Mouse (Mus musculus): ENCODE data around the gene Ccdc34. TPM values are rescaled to one million over a fixed set of nuclear protein-coding genes. Genes with fewer than 3 reads are reported as not detected.

Gene Ccdc34
- polyA plus RNA-seq, 1 experiment from 2014 or later = 61.4 TPM

- WGBS = 43% methylated on average over 1 of the region's 1 CpGs
- no peak overlapping the region for H3K4me2 ChIP-seq
- H3K27me3 ChIP-seq = no peaks in the 10 kb centered on the region
- H3K36me3 ChIP-seq = no peaks in the 10 kb centered on the region; the same call in 1 of the 2 replicates
- H3K9ac ChIP-seq (replicated peaks) = no peak overlapping the region
- ATAC-seq (ENCODE audit: insufficient number of reproducible peaks, insufficient read depth, low FRiP score, low TSS enrichment, low read depth) = no peak
- peaks cover 56% of the 10 kb centered on the region for H3K4me1 ChIP-seq (replicated peaks)
- H3K27ac ChIP-seq = peak overlapping the region; percentile 69; the same call in 1 of the 2 replicates
- H3K4me3 ChIP-seq (replicated peaks) = no peak overlapping the region
- no peaks in the 10 kb centered on the region for H3K9me3 ChIP-seq
Measured at GRCm38 (mm10) chr2:109984930-109985329, 32.7 kb upstream of the Ccdc34 start.

GRCm38 (mm10) chr2:109985560-109985959, 32.1 kb upstream of the Ccdc34 start:
- H3K9ac ChIP-seq (replicated peaks) = no peak overlapping the region
- no peaks in the 10 kb centered on the region for H3K9me3 ChIP-seq
- no peak overlapping the region for H3K4me3 ChIP-seq (replicated peaks)
- no peak for ATAC-seq (ENCODE audit: insufficient number of reproducible peaks, insufficient read depth, low FRiP score, low TSS enrichment, low read depth)
- no peaks in the 10 kb centered on the region for H3K27me3 ChIP-seq
- peaks cover 62% of the 10 kb centered on the region for H3K4me1 ChIP-seq (replicated peaks)
- no peaks in the 10 kb centered on the region; the same call in 1 of the 2 replicates for H3K36me3 ChIP-seq
- 52% methylated on average over 9 of the region's 9 CpGs for WGBS
- H3K27ac ChIP-seq = peak overlapping the region; percentile 69
- H3K4me2 ChIP-seq = no peak overlapping the region

- no peak overlapping the region for H3K9ac ChIP-seq (replicated peaks)
- no peaks in the 10 kb centered on the region for H3K27me3 ChIP-seq
- H3K4me3 ChIP-seq (replicated peaks) = no peak overlapping the region
- WGBS = 53% methylated on average over 11 of the region's 11 CpGs
- peaks cover 68% of the 10 kb centered on the region for H3K4me1 ChIP-seq (replicated peaks)
- ATAC-seq (ENCODE audit: insufficient number of reproducible peaks, insufficient read depth, low FRiP score, low TSS enrichment, low read depth) = no peak
- H3K9me3 ChIP-seq = no peaks in the 10 kb centered on the region
- peak overlapping the region; percentile 69; the same call in 1 of the 2 replicates for H3K27ac ChIP-seq
- no peaks in the 10 kb centered on the region; the same call in 1 of the 2 replicates for H3K36me3 ChIP-seq
- no peak overlapping the region for H3K4me2 ChIP-seq
Measured at GRCm38 (mm10) chr2:109986036-109986785, 31.4 kb upstream of the Ccdc34 start.

- peaks cover 70% of the 10 kb centered on the region for H3K4me1 ChIP-seq (replicated peaks)
- ATAC-seq (ENCODE audit: insufficient number of reproducible peaks, insufficient read depth, low FRiP score, low TSS enrichment, low read depth) = no peak
- 55% methylated on average over 5 of the region's 5 CpGs for WGBS
- H3K27ac ChIP-seq = no peak overlapping the region
- H3K36me3 ChIP-seq = no peaks in the 10 kb centered on the region
- H3K4me2 ChIP-seq = no peak overlapping the region
- H3K4me3 ChIP-seq (replicated peaks) = no peak overlapping the region
- no peaks in the 10 kb centered on the region for H3K9me3 ChIP-seq
- no peaks in the 10 kb centered on the region for H3K27me3 ChIP-seq
- no peak overlapping the region for H3K9ac ChIP-seq (replicated peaks)
Measured at GRCm38 (mm10) chr2:109987946-109988345, 29.7 kb upstream of the Ccdc34 start.

- ATAC-seq (ENCODE audit: insufficient number of reproducible peaks, insufficient read depth, low FRiP score, low TSS enrichment, low read depth) = no peak
- Histone ChIP-seq H3K4me2 (no peak overlapping the region), H3K9me3 (no peaks in the 10 kb centered on the region), H3K36me3 (no peaks in the 10 kb centered on the region), H3K9ac (replicated peaks) (no peak overlapping the region), H3K4me3 (replicated peaks) (no peak overlapping the region), H3K27me3 (no peaks in the 10 kb centered on the region), H3K27ac (peak overlapping the region; percentile 72), H3K4me1 (replicated peaks) (peaks cover 70% of the 10 kb centered on the region)
- 0% methylated on average over 3 of the region's 3 CpGs for WGBS
Measured at GRCm38 (mm10) chr2:109989196-109989595, 28.4 kb upstream of the Ccdc34 start.

DNA sequence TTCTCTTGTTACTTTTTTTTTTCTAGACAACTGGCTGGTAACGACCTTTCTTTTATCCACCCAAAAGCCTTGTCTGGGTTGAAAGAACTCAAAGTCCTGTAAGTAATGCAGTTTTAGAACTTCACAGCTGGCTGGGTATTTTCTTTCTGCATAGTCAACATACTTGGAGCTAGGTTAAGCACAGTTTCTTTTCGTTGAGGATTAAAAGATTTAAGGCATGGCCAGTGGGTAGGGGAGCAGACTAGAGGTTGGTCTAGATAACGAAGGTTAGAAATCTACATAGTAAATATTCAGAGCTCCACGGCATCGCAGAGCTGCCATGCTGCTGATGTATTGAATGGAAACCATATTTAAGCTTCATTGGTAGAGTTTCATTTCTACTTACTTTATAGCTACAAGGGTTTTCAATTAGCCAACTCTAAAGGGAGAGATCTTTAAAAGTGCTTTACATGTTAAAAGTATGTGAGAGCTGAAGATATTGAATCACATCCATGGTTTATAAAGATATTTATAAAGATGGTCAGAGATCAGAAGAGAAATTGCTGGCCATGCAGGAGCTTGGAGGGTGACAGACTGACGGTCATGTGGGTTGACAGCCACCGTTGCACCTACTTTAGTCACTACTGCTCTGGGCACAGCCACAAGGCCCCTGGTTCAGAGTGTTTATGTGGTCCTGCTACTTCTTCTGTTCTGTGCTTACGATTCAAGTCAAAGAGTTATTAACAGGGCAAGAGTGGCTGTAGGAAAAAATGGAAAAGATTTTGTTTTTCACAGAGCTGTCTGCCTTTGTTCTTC, 27.7 kb upstream of the Ccdc34 start:
- Histone ChIP-seq H3K4me3 (replicated peaks) (no peak overlapping the region), H3K36me3 (no peaks in the 10 kb centered on the region), H3K27me3 (no peaks in the 10 kb centered on the region), H3K4me1 (replicated peaks) (peaks cover 67% of the 10 kb centered on the region), H3K9ac (replicated peaks) (no peak overlapping the region), H3K4me2 (no peak overlapping the region), H3K27ac (peak overlapping the region; percentile 66), H3K9me3 (no peaks in the 10 kb centered on the region)
- 35% methylated on average over 8 of the region's 8 CpGs for WGBS
- no peak for ATAC-seq (ENCODE audit: insufficient number of reproducible peaks, insufficient read depth, low FRiP score, low TSS enrichment, low read depth)

GRCm38 (mm10) chr2:109991754-109992153, 25.9 kb upstream of the Ccdc34 start:
- no peak overlapping the region for H3K9ac ChIP-seq (replicated peaks)
- H3K27me3 ChIP-seq = no peaks in the 10 kb centered on the region
- no peak overlapping the region for H3K4me3 ChIP-seq (replicated peaks)
- H3K36me3 ChIP-seq = no peaks in the 10 kb centered on the region
- H3K4me1 ChIP-seq (replicated peaks) = peaks cover 67% of the 10 kb centered on the region
- no peak overlapping the region for H3K4me2 ChIP-seq
- H3K27ac ChIP-seq = no peak overlapping the region
- ATAC-seq (ENCODE audit: insufficient number of reproducible peaks, insufficient read depth, low FRiP score, low TSS enrichment, low read depth) = no peak
- 50% methylated on average over 1 of the region's 1 CpGs for WGBS
- no peaks in the 10 kb centered on the region for H3K9me3 ChIP-seq

DNA sequence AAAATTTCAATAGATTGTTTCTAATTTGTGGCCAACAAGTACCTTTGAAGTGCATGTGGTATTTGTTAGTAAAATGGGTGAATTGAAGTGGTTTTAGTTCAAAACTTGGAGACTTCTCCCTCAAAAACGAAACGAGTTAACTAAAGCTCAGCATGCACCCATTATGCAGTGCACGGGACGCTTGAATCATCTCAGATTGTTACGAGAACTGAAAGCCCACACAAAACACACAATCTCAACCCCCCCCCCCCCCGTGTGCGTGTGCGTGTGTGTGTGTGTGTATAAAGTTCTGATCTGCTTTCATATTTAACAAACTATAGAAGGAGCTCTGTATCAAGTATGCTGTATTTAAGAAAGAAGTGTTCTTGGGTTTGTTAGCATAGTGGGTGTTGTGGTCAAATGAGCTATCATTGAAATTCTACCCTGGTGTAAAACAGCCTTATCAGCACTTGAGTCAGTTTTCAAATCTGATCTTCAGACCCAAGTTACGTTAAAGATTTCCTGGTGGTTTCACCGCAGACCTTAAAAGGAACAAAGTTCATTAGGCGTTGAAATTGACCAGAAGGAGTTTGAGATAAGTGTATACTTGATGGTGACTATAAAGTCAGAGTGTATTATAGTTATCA, 25.1 kb upstream of the Ccdc34 start:
- H3K9ac ChIP-seq (replicated peaks) = no peak overlapping the region
- 33% methylated on average over 11 of the region's 11 CpGs for WGBS
- peaks cover 60% of the 10 kb centered on the region for H3K4me1 ChIP-seq (replicated peaks)
- H3K36me3 ChIP-seq = no peaks in the 10 kb centered on the region
- no peak overlapping the region for H3K4me3 ChIP-seq (replicated peaks)
- H3K27me3 ChIP-seq = no peaks in the 10 kb centered on the region
- H3K27ac ChIP-seq = no peak overlapping the region
- H3K9me3 ChIP-seq = no peaks in the 10 kb centered on the region
- H3K4me2 ChIP-seq = no peak overlapping the region
- ATAC-seq (ENCODE audit: insufficient number of reproducible peaks, insufficient read depth, low FRiP score, low TSS enrichment, low read depth) = no peak

- H3K9ac ChIP-seq (replicated peaks) = no peak overlapping the region
- no peak overlapping the region for H3K4me2 ChIP-seq
- H3K36me3 ChIP-seq = no peaks in the 10 kb centered on the region
- no peak for ATAC-seq (ENCODE audit: insufficient number of reproducible peaks, insufficient read depth, low FRiP score, low TSS enrichment, low read depth)
- no peaks in the 10 kb centered on the region for H3K9me3 ChIP-seq
- no peaks in the 10 kb centered on the region for H3K27me3 ChIP-seq
- no peak overlapping the region for H3K27ac ChIP-seq
- H3K4me3 ChIP-seq (replicated peaks) = no peak overlapping the region
- H3K4me1 ChIP-seq (replicated peaks) = peaks cover 51% of the 10 kb centered on the region
Measured at GRCm38 (mm10) chr2:109993404-109993803, 24.2 kb upstream of the Ccdc34 start.

DNA sequence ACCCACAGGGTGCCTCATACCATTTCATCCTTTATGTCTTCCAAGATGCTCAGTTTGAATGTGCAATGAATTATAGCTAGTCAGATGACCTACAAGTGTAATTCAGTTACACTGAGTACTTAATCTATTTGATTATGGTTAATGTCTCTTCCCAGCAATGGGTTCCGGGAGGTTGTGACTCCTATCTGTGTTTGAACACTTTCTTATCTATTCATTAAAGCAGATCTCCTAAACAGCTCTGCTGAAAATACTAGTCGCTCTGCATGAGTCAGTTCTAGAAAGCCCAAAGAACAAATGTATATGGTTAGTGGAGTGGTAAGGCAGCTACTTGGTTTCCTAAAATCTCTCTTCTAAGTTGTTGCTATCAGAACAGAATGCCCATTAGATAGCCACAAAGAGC, 22.6 kb upstream of the Ccdc34 start:
- WGBS = 70% methylated on average over 2 of the region's 2 CpGs
- H3K4me1 ChIP-seq (replicated peaks) = peaks cover 35% of the 10 kb centered on the region
- no peak for ATAC-seq (ENCODE audit: insufficient number of reproducible peaks, insufficient read depth, low FRiP score, low TSS enrichment, low read depth)
- H3K36me3 ChIP-seq = peaks cover 11% of the 10 kb centered on the region
- no peaks in the 10 kb centered on the region for H3K27me3 ChIP-seq
- H3K4me3 ChIP-seq (replicated peaks) = no peak overlapping the region
- H3K9me3 ChIP-seq = no peaks in the 10 kb centered on the region
- no peak overlapping the region for H3K27ac ChIP-seq
- no peak overlapping the region for H3K4me2 ChIP-seq
- H3K9ac ChIP-seq (replicated peaks) = no peak overlapping the region

DNA sequence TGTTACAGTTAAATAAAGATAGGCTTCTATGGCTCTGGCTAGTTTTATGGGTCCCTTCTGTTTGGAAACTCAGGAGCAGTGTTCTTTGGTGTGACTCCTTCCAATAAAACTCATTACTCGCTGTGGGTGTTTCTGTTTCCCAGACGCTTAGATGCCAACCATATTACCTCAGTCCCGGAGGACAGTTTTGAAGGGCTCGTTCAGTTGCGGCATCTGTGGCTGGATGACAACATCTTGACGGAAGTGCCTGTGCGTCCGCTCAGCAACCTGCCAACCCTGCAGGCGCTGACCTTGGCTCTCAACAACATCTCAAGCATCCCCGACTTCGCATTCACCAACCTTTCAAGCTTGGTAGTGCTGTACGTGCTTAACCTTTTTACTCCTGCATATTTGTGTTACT, 21.2 kb upstream of the Ccdc34 start:
- H3K9ac ChIP-seq (replicated peaks) = no peak overlapping the region
- 25% methylated on average over 12 of the region's 12 CpGs for WGBS
- H3K27me3 ChIP-seq = no peaks in the 10 kb centered on the region
- H3K36me3 ChIP-seq = peaks cover 17% of the 10 kb centered on the region
- peaks cover 23% of the 10 kb centered on the region for H3K4me1 ChIP-seq (replicated peaks)
- H3K27ac ChIP-seq = 0 out of 2 replicates have a peak overlapping the region, but pooled peaks have one; percentile 13
- peak overlapping the region; percentile 25; the same call in 1 of the 2 replicates for H3K4me2 ChIP-seq
- H3K9me3 ChIP-seq = no peaks in the 10 kb centered on the region
- ATAC-seq (ENCODE audit: insufficient number of reproducible peaks, insufficient read depth, low FRiP score, low TSS enrichment, low read depth) = no peak
- no peak overlapping the region for H3K4me3 ChIP-seq (replicated peaks)
